Mouse (Mus musculus) intestine, embryonic 16.5 days (tissue): ENCODE results near the gene Tekt3. TPM values are rescaled to one million over a fixed set of nuclear protein-coding genes. Genes with fewer than 3 reads are reported as not detected.

Experiments used
- ATAC-seq: fragments of 200-750 bp; cut with Nextera tagmentation; 2 replicates; pipeline ENCODE4 v1.8.0; 2017; ENCODE audit warnings: moderate TSS enrichment, moderate library complexity
- H3K27ac ChIP-seq: fragments of 300-500 bp; sonication (generic); 2 replicates; pipeline ENCODE4 v1.5.1; 2014; ENCODE audit warnings: mild to moderate bottlenecking, low read length
- H3K27me3 ChIP-seq: fragments of 300-500 bp; sonication (generic); replicated peaks from 2 replicates; pipeline ENCODE4 v1.6.1; 2014; ENCODE audit warnings: low read length, control low read depth, mixed read lengths; ENCODE audit not compliant: control insufficient read depth, insufficient read depth
- H3K36me3 ChIP-seq: fragments of 300-500 bp; sonication (generic); 2 replicates; pipeline ENCODE4 v1.6.1; 2014; ENCODE audit warnings: low read length, control low read depth; ENCODE audit not compliant: control insufficient read depth, insufficient read depth
- H3K4me1 ChIP-seq: fragments of 300-500 bp; sonication (generic); 2 replicates; pipeline ENCODE4 v1.6.1; 2014; ENCODE audit warnings: low read length, control low read depth, mixed read lengths; ENCODE audit not compliant: control insufficient read depth, insufficient read depth
- H3K4me2 ChIP-seq: fragments of 300-500 bp; sonication (generic); 2 replicates; pipeline ENCODE4 v1.6.1; 2014; ENCODE audit warnings: low read depth, low read length, control low read depth
- H3K4me3 ChIP-seq: fragments of 300-500 bp; sonication (generic); 2 replicates; pipeline ENCODE4 v1.5.1; 2014; ENCODE audit warnings: mild to moderate bottlenecking, low read length
- H3K9ac ChIP-seq: fragments of 300-500 bp; sonication (generic); 2 replicates; pipeline ENCODE4 v1.6.1; 2014; ENCODE audit warnings: low read depth, low read length
- H3K9me3 ChIP-seq: fragments of 300-500 bp; sonication (generic); 2 replicates; pipeline ENCODE4 v1.6.1; 2016; ENCODE audit warnings: low read length, control low read depth; ENCODE audit not compliant: control insufficient read depth
- WGBS: fragments of 180-500 bp; shearing (Covaris S2); extraction: QIAGEN DNeasy Blood & Tissue Kit; methylation state at CpG from one replicate; pipeline ENCODE4 v1.1.7; 2014; 5-methylcytosine and 5-hydroxymethylcytosine counted together
- polyA plus RNA-seq: library from polyadenylated mRNA; unstranded; fragments of >200 nt; fragmentation: Nextera tagmentation; extraction: Ambion mirVana; gene quantifications from 2 replicates; pipeline ENCODE4 v1.2.1, GENCODE M21; 2015

Gene Tekt3
- polyA plus RNA-seq = not detected in 2 replicates

GRCm38 (mm10) chr11:63061446-63061845 is at the start of gene Tekt3:
Tekt3 (plus strand) TSS chr11:63061654.
- H3K9me3 ChIP-seq = no peaks in the 10 kb centered on the region
- no peaks in the 10 kb centered on the region for H3K27me3 ChIP-seq
- H3K27ac ChIP-seq = no peak within 1 kb of the TSS
- 0 out of 2 replicates have a peak, but pooled peaks cover 3% of the 10 kb centered on the region for H3K4me1 ChIP-seq
- no peaks in the 10 kb centered on the region for H3K36me3 ChIP-seq
- no peak within 1 kb of the TSS for H3K4me3 ChIP-seq
- 15% methylated on average over 17 of the region's 17 CpGs for WGBS
- no peak within 1 kb of the TSS for H3K9ac ChIP-seq
- H3K4me2 ChIP-seq = no peak within 1 kb of the TSS
- no peak for ATAC-seq

GRCm38 (mm10) chr11:63017327-63018082 is 43.9 kb upstream of the Tekt3 start:
- no peak overlapping the region for H3K9ac ChIP-seq
- H3K27me3 ChIP-seq = no peaks in the 10 kb centered on the region
- no peak overlapping the region for H3K27ac ChIP-seq
- H3K4me1 ChIP-seq = no peaks in the 10 kb centered on the region; the same call in 1 of the 2 replicates
- no peak overlapping the region for H3K4me2 ChIP-seq
- H3K4me3 ChIP-seq = no peak overlapping the region
- whole genome bisulfite sequencing = 79% methylated on average over 6 of the region's 6 CpGs
- ATAC-seq = no peak
- no peaks in the 10 kb centered on the region for H3K36me3 ChIP-seq
- no peaks in the 10 kb centered on the region for H3K9me3 ChIP-seq

GRCm38 (mm10) chr11:63018083-63018622 is 43.3 kb upstream of the Tekt3 start:
- no peak for ATAC-seq
- Histone ChIP-seq H3K4me3 (no peak overlapping the region), H3K36me3 (no peaks in the 10 kb centered on the region), H3K9ac (no peak overlapping the region), H3K4me2 (no peak overlapping the region), H3K27ac (no peak overlapping the region), H3K27me3 (no peaks in the 10 kb centered on the region), H3K9me3 (no peaks in the 10 kb centered on the region), H3K4me1 (no peaks in the 10 kb centered on the region; the same call in 1 of the 2 replicates)
- 89% methylated on average over 6 of the region's 6 CpGs for WGBS

GRCm38 (mm10) chr11:63020633-63021032 is 40.8 kb upstream of the Tekt3 start:
- Histone ChIP-seq H3K4me3 (no peak overlapping the region), H3K4me1 (peaks cover 19% of the 10 kb centered on the region), H3K9me3 (no peaks in the 10 kb centered on the region), H3K4me2 (no peak overlapping the region), H3K27ac (no peak overlapping the region), H3K27me3 (no peaks in the 10 kb centered on the region), H3K9ac (no peak overlapping the region), H3K36me3 (no peaks in the 10 kb centered on the region)
- peak; percentile 26; the same call in 1 of the 2 replicates for ATAC-seq

- 65% methylated on average over 5 of the region's 5 CpGs for WGBS
- Histone ChIP-seq H3K27me3 (no peaks in the 10 kb centered on the region), H3K27ac (no peak overlapping the region), H3K9ac (no peak overlapping the region), H3K4me3 (no peak overlapping the region), H3K4me2 (no peak overlapping the region), H3K36me3 (no peaks in the 10 kb centered on the region), H3K4me1 (peaks cover 26% of the 10 kb centered on the region), H3K9me3 (no peaks in the 10 kb centered on the region)
- no peak for ATAC-seq
These were observed 40.2 kb upstream of the Tekt3 start for GRCm38 (mm10) chr11:63021141-63021806.

GRCm38 (mm10) chr11:63023461-63023860 is 38.0 kb upstream of the Tekt3 start:
- H3K27me3 ChIP-seq = no peaks in the 10 kb centered on the region
- no peak overlapping the region for H3K4me2 ChIP-seq
- 58% methylated on average over 5 of the region's 5 CpGs for WGBS
- no peak for ATAC-seq
- no peak overlapping the region for H3K9ac ChIP-seq
- no peaks in the 10 kb centered on the region for H3K36me3 ChIP-seq
- H3K4me1 ChIP-seq = peaks cover 34% of the 10 kb centered on the region
- H3K9me3 ChIP-seq = no peaks in the 10 kb centered on the region
- no peak overlapping the region for H3K4me3 ChIP-seq
- H3K27ac ChIP-seq = 0 out of 2 replicates have a peak overlapping the region, but pooled peaks have one; percentile 13

- H3K27me3 ChIP-seq = no peaks in the 10 kb centered on the region
- H3K27ac ChIP-seq = 0 out of 2 replicates have a peak overlapping the region, but pooled peaks have one; percentile 13
- H3K4me1 ChIP-seq = peaks cover 34% of the 10 kb centered on the region
- ATAC-seq = peak; percentile 82
- H3K4me2 ChIP-seq = no peak overlapping the region
- no peaks in the 10 kb centered on the region for H3K36me3 ChIP-seq
- H3K9me3 ChIP-seq = no peaks in the 10 kb centered on the region
- no peak overlapping the region for H3K9ac ChIP-seq
- H3K4me3 ChIP-seq = no peak overlapping the region
- 42% methylated on average over 2 of the region's 2 CpGs for WGBS
These were observed 37.3 kb upstream of the Tekt3 start for GRCm38 (mm10) chr11:63024136-63024535.

- Histone ChIP-seq H3K4me2 (no peak overlapping the region), H3K36me3 (no peaks in the 10 kb centered on the region), H3K4me3 (no peak overlapping the region), H3K27me3 (no peaks in the 10 kb centered on the region), H3K9me3 (no peaks in the 10 kb centered on the region), H3K27ac (peak overlapping the region; percentile 68), H3K4me1 (peaks cover 34% of the 10 kb centered on the region), H3K9ac (no peak overlapping the region)
- 40% methylated on average over 6 of the region's 6 CpGs for WGBS
- ATAC-seq = peak; percentile 64
These were observed 36.0 kb upstream of the Tekt3 start for GRCm38 (mm10) chr11:63025476-63025875.

- no peaks in the 10 kb centered on the region for H3K9me3 ChIP-seq
- no peak overlapping the region for H3K4me3 ChIP-seq
- no peaks in the 10 kb centered on the region for H3K36me3 ChIP-seq
- ATAC-seq = peak; percentile 51
- H3K27ac ChIP-seq = no peak overlapping the region
- H3K9ac ChIP-seq = no peak overlapping the region
- no peaks in the 10 kb centered on the region for H3K27me3 ChIP-seq
- H3K4me1 ChIP-seq = peaks cover 34% of the 10 kb centered on the region
- H3K4me2 ChIP-seq = no peak overlapping the region
- WGBS = 71% methylated on average over 9 of the region's 9 CpGs
These were observed 34.8 kb upstream of the Tekt3 start for GRCm38 (mm10) chr11:63026651-63027141.
